9 mouse cellular contexts compared by ENCODE assay signal in genomic region chr1:165282967-165283345, GRCm38 (mm10). TPM values are rescaled to one million over a fixed set of nuclear protein-coding genes. Genes with fewer than 3 reads are reported as not detected.
A peak's percentile ranks its signal among the peaks of the same experiment; 100 is the strongest.
DNase-seq lines count a peak whose midpoint lies in the region; ATAC-seq and TF ChIP-seq lines count a peak whose summit lies in the region.
"Had no signal": no experiment of that assay in that cellular context is flagged by ENCODE, and none has a peak within 500 bp of the region (broad histone marks: within the 10 kb centered on the region; RNA-seq: fewer than 3 reads in every experiment).

No protein-coding gene starts in this region.

- TF ChIP-seq POLR2A in kidney, adult 2 months (IDR thresholded peaks at IDR 0.05; ENCODE audit: low read depth, low read length) = no peak
- TF ChIP-seq POLR2A in embryonic fibroblast, embryonic 13.5 days (IDR thresholded peaks at IDR 0.05; ENCODE audit: low read depth, low read length) = no peak

- H3K9ac ChIP-seq in kidney, embryonic 15.5 days = no peak overlapping the region; the same call in 1 of the 2 replicates
- H3K9ac ChIP-seq in hindbrain, embryonic 16.5 days (ENCODE audit: low read depth, low read length) = peak overlapping the region; percentile 96
- peak overlapping the region; percentile 93 for H3K9ac ChIP-seq in midbrain, postnatal 0 days (replicated peaks; ENCODE audit: low read length, poor library complexity, severe bottlenecking)

- H3K27me3 ChIP-seq in kidney, embryonic 15.5 days = no peaks in the 10 kb centered on the region
- H3K27me3 ChIP-seq in kidney, adult 2 months (replicated peaks; ENCODE audit: control insufficient read depth, insufficient read depth, low read length) = no peaks in the 10 kb centered on the region
- H3K27me3 ChIP-seq in hindbrain, embryonic 16.5 days (replicated peaks; ENCODE audit: control insufficient read depth, insufficient read depth, low read length) = no peaks in the 10 kb centered on the region
- no peaks in the 10 kb centered on the region for H3K27me3 ChIP-seq in midbrain, postnatal 0 days (ENCODE audit: insufficient read depth, low read length)

- H3K27ac ChIP-seq in kidney, embryonic 15.5 days = no peak overlapping the region
- H3K27ac ChIP-seq in kidney, adult 2 months (ENCODE audit: insufficient read depth, low read depth, low read length) = no peak overlapping the region
- no peak overlapping the region for H3K27ac ChIP-seq in embryonic fibroblast, embryonic 13.5 days (ENCODE audit: insufficient read depth, low read length)
- H3K27ac ChIP-seq in hindbrain, embryonic 16.5 days (ENCODE audit: low read depth, low read length) = peak overlapping the region; percentile 87
- H3K27ac ChIP-seq in midbrain, postnatal 0 days (ENCODE audit: low read depth, low read length) = peak overlapping the region; percentile 85; the same call in 1 of the 2 replicates

- peak overlapping the region; percentile 80 for H3K4me3 ChIP-seq in kidney, embryonic 15.5 days (replicated peaks)
- H3K4me3 ChIP-seq in kidney, adult 2 months (ENCODE audit: insufficient read depth, low read depth, low read length) = no peak overlapping the region
- H3K4me3 ChIP-seq in embryonic fibroblast, embryonic 13.5 days (ENCODE audit: insufficient read depth, low read length) = peak overlapping the region; percentile 90; the same call in 1 of the 2 replicates
- peak overlapping the region; percentile 88 for H3K4me3 ChIP-seq in hindbrain, embryonic 16.5 days (ENCODE audit: low read length)
- peak overlapping the region; percentile 73 for H3K4me3 ChIP-seq in midbrain, postnatal 0 days (ENCODE audit: low read depth, low read length)

- TF ChIP-seq CTCF in kidney, adult 2 months (conservative IDR thresholded peaks at IDR 0.05; ENCODE audit: insufficient read depth, insufficient read length, low read depth, low read length) = no peak
- TF ChIP-seq CTCF in embryonic fibroblast, embryonic 13.5 days (IDR thresholded peaks at IDR 0.05; ENCODE audit: borderline replicate concordance, insufficient read depth, low read length) = no peak
- TF ChIP-seq CTCF in midbrain, postnatal 0 days (IDR thresholded peaks at IDR 0.05) = no peak

- peaks cover 36% of the 10 kb centered on the region for H3K4me1 ChIP-seq in kidney, embryonic 15.5 days
- no peaks in the 10 kb centered on the region for H3K4me1 ChIP-seq in kidney, adult 2 months (ENCODE audit: control insufficient read depth, insufficient read depth, low read length)
- H3K4me1 ChIP-seq in embryonic fibroblast, embryonic 13.5 days (ENCODE audit: control insufficient read depth, insufficient read depth, low read length) = peaks cover 6% of the 10 kb centered on the region; the same call in 1 of the 2 replicates
- peaks cover 27% of the 10 kb centered on the region for H3K4me1 ChIP-seq in hindbrain, embryonic 16.5 days (ENCODE audit: control insufficient read depth, insufficient read depth, low read depth, low read length)
- peaks cover 4% of the 10 kb centered on the region; the same call in 1 of the 2 replicates for H3K4me1 ChIP-seq in midbrain, postnatal 0 days (ENCODE audit: insufficient read depth, low read length)

- H3K9me3 ChIP-seq in kidney, embryonic 15.5 days (replicated peaks) = no peaks in the 10 kb centered on the region
- no peaks in the 10 kb centered on the region for H3K9me3 ChIP-seq in hindbrain, embryonic 16.5 days (ENCODE audit: control insufficient read depth, low read length)
- H3K9me3 ChIP-seq in midbrain, postnatal 0 days (ENCODE audit: low read length) = no peaks in the 10 kb centered on the region

- 18% methylated on average over 7 of the region's 7 CpGs for WGBS in kidney, embryonic 15.5 days
- WGBS in kidney, adult 2 months = 57% methylated on average over 7 of the region's 7 CpGs
- WGBS in hindbrain, embryonic 16.5 days = 13% methylated on average over 7 of the region's 7 CpGs
- WGBS in midbrain, postnatal 0 days = 13% methylated on average over 7 of the region's 7 CpGs

- no peak for ATAC-seq in kidney, embryonic 15.5 days (replicated peaks; ENCODE audit: low FRiP score)
- 0 out of 2 replicates have a peak, but pooled peaks have one; percentile 2 for ATAC-seq in hindbrain, embryonic 16.5 days
- no peak for ATAC-seq in midbrain, postnatal 0 days (ENCODE audit: low FRiP score)

- no peaks in the 10 kb centered on the region for H3K36me3 ChIP-seq in kidney, embryonic 15.5 days
- H3K36me3 ChIP-seq in kidney, adult 2 months (ENCODE audit: control insufficient read depth, insufficient read depth, low read length) = no peaks in the 10 kb centered on the region
- H3K36me3 ChIP-seq in hindbrain, embryonic 16.5 days (ENCODE audit: control insufficient read depth, insufficient read depth, low read length) = no peaks in the 10 kb centered on the region
- H3K36me3 ChIP-seq in midbrain, postnatal 0 days (ENCODE audit: insufficient read depth, low read length) = no peaks in the 10 kb centered on the region

- peak overlapping the region; percentile 80 for H3K4me2 ChIP-seq in kidney, embryonic 15.5 days
- H3K4me2 ChIP-seq in hindbrain, embryonic 16.5 days (ENCODE audit: low read length) = peak overlapping the region; percentile 81
- peak overlapping the region; percentile 77 for H3K4me2 ChIP-seq in midbrain, postnatal 0 days (ENCODE audit: low read depth, low read length, poor library complexity, severe bottlenecking)

- DNase-seq in kidney, adult 2 months = no peak
- DNase-seq in midbrain, postnatal 0 days (ENCODE audit: low spot score) = no peak
- DNase-seq in adrenal gland, adult (ENCODE audit: inconsistent age in 2 of 2, low spot score in 1 of 2) = no peak
- DNase-seq in ovary, postnatal 10 days (ENCODE audit: low spot score) = no peak
- DNase-seq in cerebellum, postnatal 14 days = no peak
- DNase-seq: kidney, adult 18-20 months had no signal

RNA-seq across cellular contexts. Expression of gene Gpr161, which starts 12.6 kb away (rescaled TPM):
- 1.2 and 1.5 TPM in 2 replicates for polyA plus RNA-seq in kidney, embryonic 15.5 days (2015; fragmentation: Nextera tagmentation; extraction: Ambion mirVana)
- polyA plus RNA-seq in kidney, adult 2 months (2012; rRNA removed) = 1.4 and 1.7 TPM in 2 replicates
- polyA plus RNA-seq in embryonic fibroblast, embryonic 13.5 days (2011; ENCODE audit: insufficient read length, low read depth, missing spikeins) = 9.9 and 11.3 TPM in 2 replicates
- 3.0 and 3.3 TPM in 2 replicates for polyA plus RNA-seq in hindbrain, embryonic 16.5 days (2015; fragmentation: Nextera tagmentation; extraction: Ambion mirVana)
- total RNA-seq in midbrain, postnatal 0 days (2014; rRNA removed) = 51.3 and 61.0 TPM in 2 replicates
- 2.5 and 2.7 TPM in 2 replicates for polyA plus RNA-seq in midbrain, postnatal 0 days (2015; fragmentation: Nextera tagmentation; extraction: Ambion mirVana)

RNA-seq across cellular contexts. Expression of gene Tiprl, which starts 46.2 kb away (rescaled TPM):
- 99.3 and 104 TPM in 2 replicates for polyA plus RNA-seq in kidney, embryonic 15.5 days (2015; fragmentation: Nextera tagmentation; extraction: Ambion mirVana)
- polyA plus RNA-seq in kidney, adult 2 months (2012; rRNA removed) = 21.0 and 23.2 TPM in 2 replicates
- 64.0 and 70.2 TPM in 2 replicates for polyA plus RNA-seq in embryonic fibroblast, embryonic 13.5 days (2011; ENCODE audit: insufficient read length, low read depth, missing spikeins)
- 145 and 147 TPM in 2 replicates for polyA plus RNA-seq in hindbrain, embryonic 16.5 days (2015; fragmentation: Nextera tagmentation; extraction: Ambion mirVana)
- 27.0 and 41.3 TPM in 2 replicates for total RNA-seq in midbrain, postnatal 0 days (2014; rRNA removed)
- 140 and 144 TPM in 2 replicates for polyA plus RNA-seq in midbrain, postnatal 0 days (2015; fragmentation: Nextera tagmentation; extraction: Ambion mirVana)

Comparison
In these comparisons a context has a peak if more than half of its experiments do, and no peak if none do; other contexts are left out.
1. H3K27ac ChIP-seq: peak in hindbrain, embryonic 16.5 days (single experiment) and midbrain, postnatal 0 days (single experiment); none in kidney, embryonic 15.5 days (single experiment), kidney, adult 2 months (single experiment) and embryonic fibroblast, embryonic 13.5 days (single experiment).
2. Peak in every context shown above with its lines, with median percentiles within 50 percentile points of each other: H3K4me2 ChIP-seq.